Mouse (Mus musculus) activated CD4-positive, CD25-positive, alpha-beta regulatory T cell, adult 4 months (primary cell): ENCODE data around the gene Mctp1. TPM values are rescaled to one million over a fixed set of nuclear protein-coding genes. Genes with fewer than 3 reads are reported as not detected.
"Not testable (repeated sequence)": the region's sequence is repeated elsewhere in the genome, so short reads cannot be mapped to it uniquely, and the experiment has no call there.

ENCODE experiments used
- ATAC-seq: one replicate; pipeline ENCODE4 v1.8.0; 2017
- polyA plus RNA-seq, 2 experiments: library from polyadenylated mRNA; unstranded; fragments of 100-300 nt; shearing (Covaris generic); gene quantifications; one replicate each; pipeline ENCODE4 v1.2.1; 2017

The Mctp1 gene
- polyA plus RNA-seq, result 10 to 100 TPM in 1 of 2 experiments, 1 to 10 TPM in 1; 7.9 to 13.6 TPM

DNA sequence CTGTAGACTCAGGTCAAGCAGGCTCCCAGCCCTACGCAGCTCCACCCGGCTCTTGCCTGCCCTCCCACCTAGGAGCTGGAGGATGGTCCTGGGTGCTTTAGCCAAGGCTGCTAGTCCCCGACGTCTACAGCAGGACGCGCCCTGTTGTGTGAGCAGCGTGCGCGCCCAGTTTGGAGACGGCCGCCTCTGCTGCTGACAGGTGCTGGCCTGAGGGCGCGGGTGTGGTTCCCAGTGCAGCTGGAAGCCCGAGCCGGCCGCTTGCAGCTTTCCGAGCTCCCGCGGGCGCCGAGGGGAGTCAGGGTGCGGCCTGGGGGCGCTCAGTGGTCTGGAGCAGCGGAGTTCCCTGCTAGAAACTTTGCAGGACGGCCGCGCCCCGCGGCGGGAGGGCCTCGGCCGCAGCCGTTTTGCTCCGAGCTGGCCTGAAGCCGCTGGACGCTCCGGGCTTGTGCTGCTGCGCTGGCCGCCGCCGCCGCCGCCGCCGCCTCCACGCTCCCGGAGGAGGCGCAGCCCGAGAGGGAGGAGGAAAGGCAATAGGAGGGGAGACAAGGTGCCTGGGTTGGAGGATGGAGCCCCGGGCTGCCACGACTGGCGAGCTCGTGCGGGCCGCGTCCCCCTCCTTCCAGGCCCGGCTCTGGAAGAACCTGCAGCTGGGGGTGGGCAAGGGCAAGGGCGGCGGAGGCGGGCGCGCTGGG, at the start of gene Mctp1:
Mctp1 (plus strand) TSS at position 564 of the 692 bp plus-strand sequence.
- ATAC-seq, result no peak

DNA sequence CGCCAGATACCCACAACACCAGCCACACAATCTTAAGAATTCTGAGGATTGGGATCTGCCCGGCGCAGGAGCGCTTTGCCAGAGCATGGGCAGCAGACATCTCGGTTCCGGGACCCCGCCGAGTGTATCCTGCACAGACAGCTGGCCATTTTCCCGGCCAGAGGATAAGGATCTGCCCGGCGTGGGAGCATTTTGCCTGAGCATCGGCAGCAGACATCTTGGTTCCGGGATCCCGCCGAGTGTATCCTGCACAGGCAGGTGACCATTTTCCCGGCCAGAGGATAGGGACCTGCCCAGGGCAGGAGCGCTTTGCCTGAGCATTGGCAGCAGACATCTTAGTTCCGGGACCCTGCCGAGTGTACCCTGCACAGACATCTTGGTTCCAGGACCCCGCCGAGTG, 38.4 kb upstream of the Mctp1 start:
- not testable (repeated sequence) for ATAC-seq

GRCm38 (mm10) chr13:76358720-76359119, 25.6 kb upstream of the Mctp1 start:
- no peak for ATAC-seq

DNA sequence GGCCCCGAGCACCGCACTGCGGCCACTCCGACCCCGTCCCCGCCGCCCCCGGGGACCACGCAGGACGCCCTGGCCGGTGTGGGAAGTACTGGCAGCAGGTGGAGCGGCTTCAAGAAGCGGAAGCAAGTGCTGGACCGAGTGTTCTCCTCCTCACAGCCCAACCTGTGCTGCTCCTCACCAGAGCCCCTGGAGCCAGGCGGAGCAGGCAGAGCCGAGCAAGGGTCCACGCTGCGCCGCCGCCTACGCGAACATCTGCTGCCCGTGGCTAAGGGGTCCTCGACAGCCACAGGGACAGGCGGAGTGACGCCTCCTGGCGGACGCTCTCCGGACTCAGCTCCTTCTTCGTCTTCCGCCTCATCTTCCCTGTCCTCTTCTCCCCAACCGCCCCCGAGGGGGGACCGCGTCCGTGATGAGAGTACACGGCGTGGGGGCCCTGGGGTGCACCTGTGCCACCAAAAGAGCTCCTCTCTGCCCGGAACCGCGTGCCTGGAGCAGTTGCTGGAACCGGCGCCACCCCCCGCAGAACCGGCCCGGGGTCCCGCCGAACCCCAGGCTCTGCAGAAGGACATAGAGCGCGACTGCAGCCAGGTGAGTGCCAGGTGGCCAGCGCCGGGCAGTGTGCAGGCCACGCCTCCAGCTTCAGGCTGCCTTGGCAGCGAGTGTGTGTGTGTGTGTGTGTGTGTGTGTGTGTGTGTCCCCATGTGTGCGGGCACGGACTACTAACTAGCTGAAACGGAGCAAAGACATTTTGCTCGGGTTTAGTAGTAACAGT, 515 bp downstream of the Mctp1 start:
- no peak for ATAC-seq

GRCm38 (mm10) chr13:76388615-76389014, 4.3 kb downstream of the Mctp1 start:
- no peak for ATAC-seq

DNA sequence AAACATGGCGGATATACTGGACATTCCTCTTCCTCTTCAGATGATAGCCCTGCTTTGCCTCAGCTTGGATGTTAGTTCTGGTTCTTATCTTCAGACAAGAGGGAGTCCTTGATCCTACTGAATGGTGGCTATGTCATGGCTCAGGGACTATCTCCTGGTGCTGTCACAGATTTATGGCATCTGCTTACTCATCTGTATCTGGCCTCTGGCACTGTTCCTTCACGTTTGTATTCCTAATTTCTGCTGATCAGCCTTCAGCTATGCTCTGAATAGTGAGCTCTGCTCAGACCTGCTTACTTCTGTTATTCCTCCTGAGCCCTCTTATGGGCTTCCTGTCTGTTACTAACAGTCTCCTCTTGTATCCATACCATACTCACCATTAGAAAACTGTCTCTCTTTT, 7.6 kb downstream of the Mctp1 start:
- no peak for ATAC-seq

GRCm38 (mm10) chr13:76393106-76393505, 8.8 kb downstream of the Mctp1 start:
- ATAC-seq, result no peak

DNA sequence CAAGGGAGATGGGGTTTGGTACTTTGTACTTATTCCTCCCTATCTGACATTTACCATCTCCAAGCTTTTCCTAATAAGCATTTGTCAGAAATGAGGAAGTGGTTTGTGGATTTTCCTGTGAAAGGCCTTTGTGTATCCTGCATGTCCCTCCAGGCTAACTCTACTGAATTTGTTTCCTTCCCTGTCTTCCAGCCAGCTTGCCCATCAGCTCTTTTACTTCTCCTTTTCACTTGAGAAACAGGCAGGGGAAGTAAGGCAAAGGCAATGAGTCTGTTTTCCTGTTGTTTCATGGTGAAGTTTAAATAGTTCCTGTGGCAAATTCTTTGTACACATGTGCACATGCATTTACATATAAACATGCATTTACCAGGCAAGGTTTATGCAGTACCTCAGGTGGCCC, 11.6 kb downstream of the Mctp1 start:
- ATAC-seq, result no peak

GRCm38 (mm10) chr13:76409296-76409695, 25.0 kb downstream of the Mctp1 start:
- ATAC-seq, result no peak

DNA sequence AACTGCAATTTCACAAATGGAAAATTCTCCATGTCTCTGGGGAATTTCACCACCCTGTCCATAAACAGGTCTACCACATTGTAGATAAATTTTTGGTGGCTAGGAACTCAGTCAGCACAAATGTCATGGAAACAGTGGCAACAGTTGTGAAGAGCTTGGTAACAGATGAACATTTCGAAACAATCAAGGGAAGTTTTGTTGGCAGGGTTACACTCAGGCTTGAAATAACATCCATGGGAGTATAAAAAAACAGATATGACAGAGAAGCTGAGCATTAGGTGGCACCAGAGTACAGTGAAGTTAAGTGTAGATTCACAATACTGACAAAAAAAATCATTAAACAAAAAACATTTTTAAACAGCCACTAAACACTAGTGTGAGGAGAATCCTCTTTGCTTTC, 26.3 kb downstream of the Mctp1 start:
- no peak for ATAC-seq

DNA sequence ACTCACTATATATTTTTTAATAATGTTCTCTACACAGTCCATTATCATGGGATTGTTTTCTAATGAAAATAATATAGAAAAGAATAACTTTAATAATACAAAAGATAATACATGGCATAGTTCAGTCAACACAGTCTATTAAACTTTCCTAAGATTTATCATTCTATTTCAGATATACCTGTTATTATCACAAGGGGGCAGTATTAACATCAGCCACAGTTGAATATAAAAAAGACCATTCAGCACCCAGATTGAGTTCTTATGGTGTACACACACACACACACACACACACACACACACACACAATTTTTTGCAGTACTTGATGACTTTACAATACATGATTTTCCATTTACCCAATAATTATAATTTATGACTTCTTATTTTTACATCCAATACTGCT, 31.0 kb downstream of the Mctp1 start:
- no peak for ATAC-seq

DNA sequence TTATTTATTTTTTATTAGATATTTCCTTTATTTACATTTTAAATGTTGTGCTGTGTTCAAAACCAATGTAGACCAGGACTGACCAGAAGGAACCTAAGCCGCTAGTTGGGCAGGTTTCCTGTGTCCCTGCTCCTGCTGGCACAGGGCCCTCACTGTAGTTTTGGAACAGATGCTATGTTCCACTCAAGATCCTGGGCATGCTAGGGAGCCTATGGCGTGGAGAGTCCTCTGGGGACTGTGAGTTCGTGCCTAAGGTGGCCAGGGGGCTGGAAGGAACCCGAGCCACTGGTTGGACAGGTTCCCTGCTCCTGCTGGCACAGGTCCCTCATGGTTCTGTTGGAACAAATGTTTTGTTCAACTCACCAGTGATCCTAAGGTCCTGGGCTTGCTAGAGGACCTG, 35.8 kb downstream of the Mctp1 start:
- no peak for ATAC-seq

DNA sequence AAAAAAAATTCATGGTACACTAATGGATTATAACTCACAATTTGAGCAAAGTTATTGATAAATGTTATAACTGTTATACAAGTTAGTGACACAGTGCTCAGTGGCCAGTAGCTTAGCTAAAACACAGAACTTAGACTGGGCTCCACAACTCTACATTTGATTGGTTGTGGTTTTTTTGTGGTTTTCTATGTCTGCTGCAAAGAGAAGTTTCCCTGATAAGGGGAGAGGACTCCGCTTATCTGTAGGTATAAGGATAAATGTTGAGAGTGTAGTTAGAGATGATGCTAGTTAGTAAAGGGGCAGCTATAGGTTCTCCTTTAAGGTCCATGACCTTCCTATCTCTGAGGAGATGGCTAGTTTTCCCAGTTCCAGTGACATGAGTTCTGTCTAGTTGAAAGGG, 36.7 kb downstream of the Mctp1 start:
- no peak for ATAC-seq

DNA sequence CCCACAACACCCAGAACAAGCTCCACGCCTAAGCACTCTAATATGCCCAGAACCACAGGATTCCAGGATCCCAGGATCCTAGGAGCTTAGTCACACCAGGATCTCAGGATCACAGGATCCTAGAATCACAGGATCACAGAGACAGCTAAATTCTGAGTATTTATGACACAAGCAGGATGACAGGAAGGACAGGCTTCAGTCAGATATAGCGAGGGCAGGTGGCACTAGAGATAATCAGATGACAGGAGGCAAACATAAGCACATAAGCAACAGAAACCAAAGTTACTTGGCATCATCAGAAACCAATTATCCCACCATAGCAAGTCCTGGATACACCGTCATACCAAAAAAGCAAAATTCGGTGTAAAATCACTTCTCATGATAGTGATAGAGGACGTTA, 37.8 kb downstream of the Mctp1 start:
- no peak for ATAC-seq

DNA sequence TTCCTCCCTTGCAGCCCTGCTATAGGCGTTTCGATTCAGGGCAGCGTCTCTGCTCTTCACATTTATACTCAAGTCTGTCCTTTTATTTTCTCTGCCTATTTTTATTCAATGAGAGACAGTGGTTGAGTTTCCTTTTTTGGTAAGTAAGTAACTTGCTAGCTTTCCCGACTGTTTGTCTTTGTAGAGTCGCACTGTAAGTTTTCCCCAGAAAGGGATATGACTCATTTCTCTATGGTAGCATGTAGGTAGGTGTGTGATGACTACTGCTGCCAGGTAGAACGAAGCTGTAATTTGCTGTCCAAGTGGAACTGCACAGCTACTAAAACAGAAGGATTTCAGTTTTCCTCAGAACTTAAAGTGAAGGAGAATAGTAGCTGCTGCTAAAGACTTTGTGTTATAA, 45.1 kb downstream of the Mctp1 start:
- ATAC-seq, result no peak

DNA sequence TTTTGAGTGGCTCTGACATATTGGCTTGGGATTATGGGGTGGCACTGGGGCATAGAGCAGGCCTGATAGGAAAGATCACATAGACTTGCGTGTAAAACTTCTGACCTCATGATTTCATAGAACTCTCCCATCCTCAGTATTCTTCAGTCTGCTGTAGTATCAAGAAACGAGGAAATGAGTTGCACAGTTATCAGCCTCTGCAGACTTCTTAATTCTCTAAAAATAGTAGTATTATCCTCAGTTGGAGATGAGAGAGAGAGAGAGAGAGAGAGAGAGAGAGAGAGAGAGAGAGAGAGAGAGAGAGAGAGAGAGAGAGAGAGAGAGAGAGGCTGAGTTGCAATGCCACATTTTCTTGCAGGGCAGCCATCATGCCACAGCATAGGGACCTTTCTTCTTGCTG, 45.6 kb downstream of the Mctp1 start:
- no peak for ATAC-seq

GRCm38 (mm10) chr13:76431946-76432345, 47.6 kb downstream of the Mctp1 start:
- no peak for ATAC-seq

GRCm38 (mm10) chr13:76433438-76433837, 49.1 kb downstream of the Mctp1 start:
- ATAC-seq, result no peak

DNA sequence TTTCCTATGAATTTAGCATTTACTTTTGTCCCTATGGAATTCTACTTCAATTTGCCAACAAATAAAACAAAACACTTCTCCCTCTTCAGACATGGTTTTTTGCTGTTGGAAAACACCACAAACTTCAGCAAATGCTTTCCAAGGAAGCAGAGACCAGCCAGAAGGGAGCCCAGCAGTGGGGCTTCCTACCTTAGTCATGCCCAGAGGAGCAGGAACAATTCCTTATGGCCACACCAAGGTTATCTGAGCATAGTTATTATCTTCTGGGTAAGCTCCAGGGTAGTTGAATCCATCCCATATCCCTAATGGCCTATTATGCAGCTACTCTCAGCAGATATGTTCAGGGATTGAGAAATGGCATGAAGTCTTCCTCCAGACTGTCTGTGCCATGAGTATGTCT, 52.1 kb downstream of the Mctp1 start:
- ATAC-seq, result no peak

DNA sequence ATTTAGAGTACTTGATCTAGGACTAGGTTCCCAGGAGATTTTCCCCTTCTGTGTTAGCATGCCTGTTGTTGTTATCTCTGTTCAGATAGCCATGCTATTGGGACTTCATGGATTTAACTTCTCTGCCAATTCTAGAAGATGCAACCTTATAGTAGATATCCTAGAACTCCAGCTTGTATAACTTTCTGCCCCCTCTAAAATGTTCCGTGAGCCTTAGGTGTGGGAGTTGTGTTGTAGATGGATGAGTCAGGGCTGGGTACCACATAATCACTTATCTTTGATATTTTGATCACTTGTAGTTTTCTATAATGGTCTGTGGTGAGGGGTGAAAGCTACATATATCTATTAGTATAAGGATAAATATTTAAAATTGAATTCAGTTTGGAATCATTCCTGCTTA, 54.4 kb downstream of the Mctp1 start:
- ATAC-seq, result no peak

GRCm38 (mm10) chr13:76446059-76446458, 61.7 kb downstream of the Mctp1 start:
- ATAC-seq, result no peak

DNA sequence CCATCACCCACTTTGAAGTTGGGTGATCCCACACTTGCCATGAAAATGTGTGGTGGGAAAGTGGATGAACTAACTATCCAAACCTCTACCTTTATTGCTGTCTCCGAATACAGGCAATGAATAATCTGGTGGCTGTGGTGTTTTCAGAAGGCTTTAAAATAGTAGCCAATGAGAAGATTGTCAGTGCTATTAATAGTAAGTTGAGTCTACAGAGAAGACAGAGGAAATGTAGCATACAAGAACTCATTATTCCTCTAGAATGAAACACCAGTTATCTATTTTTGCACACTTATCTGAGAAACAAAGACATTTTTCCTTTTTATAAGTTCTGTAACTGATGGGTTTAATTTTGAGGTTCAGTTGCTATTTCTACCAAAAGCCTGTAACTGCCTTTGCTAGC, 63.2 kb downstream of the Mctp1 start:
- no peak for ATAC-seq

GRCm38 (mm10) chr13:76451526-76451925, 67.2 kb downstream of the Mctp1 start:
- not testable (repeated sequence) for ATAC-seq

- ATAC-seq, result no peak
Measured at GRCm38 (mm10) chr13:76481601-76482000, 97.3 kb downstream of the Mctp1 start.
